Mouse (Mus musculus): ENCODE data around the gene Pan3.

GRCm38 (mm10) chr5:147435751-147436150 lies 5.8 kb downstream of the Pan3 start:
- no peak for TF ChIP-seq CTCF (IDR thresholded peaks at IDR 0.05; ENCODE audit: low read depth, low read length)
- no peak for TF ChIP-seq POLR2A (IDR thresholded peaks at IDR 0.05; ENCODE audit: insufficient read depth, low read length)
